Mouse (Mus musculus): ENCODE measurements around the gene Grhpr.

GRCm38 (mm10) chr4:44944426-44945075 lies 36.6 kb upstream of the Grhpr start:
- TF ChIP-seq CTCF (IDR thresholded peaks at IDR 0.05; ENCODE audit: low read depth, low read length) (no peak), POLR2A (IDR thresholded peaks at IDR 0.05; ENCODE audit: borderline replicate concordance, low read depth, low read length) (no peak)

Measured in bone marrow macrophage, adult 2 months (primary cell).